Mouse (Mus musculus) CH12.LX (cell line): ENCODE measurements around the gene Cox15. TPM values are rescaled to one million over a fixed set of nuclear protein-coding genes. Genes with fewer than 3 reads are reported as not detected.
A peak's percentile ranks its signal among the peaks of the same experiment; 100 is the strongest.

Experiments used
- DNase-seq: peaks from one replicate; pipeline ENCODE4 v3.0.0-alpha.2; 2013; ENCODE audit errors: extremely low read depth
- H3K27ac ChIP-seq: 2 replicates; pipeline ENCODE4 v1.5.1; 2012; ENCODE audit warnings: low read depth, mild to moderate bottlenecking, control low read depth, moderate library complexity; ENCODE audit not compliant: insufficient read depth
- H3K27me3 ChIP-seq: replicated peaks from 2 replicates; pipeline ENCODE3; 2012; ENCODE audit warnings: inconsistent platforms
- H3K36me3 ChIP-seq, 2 experiments: replicated peaks in 1 of 2; 2 replicates each; pipeline versions ENCODE3 to v1.6.1; 2012; ENCODE audit warnings: inconsistent platforms in 1 of 2, low read length in 1 of 2, mild to moderate bottlenecking in 1 of 2, mixed read lengths in 1 of 2, moderate library complexity in 1 of 2; ENCODE audit not compliant: control insufficient read depth in 1 of 2, insufficient read depth in 1 of 2
- H3K4me1 ChIP-seq, 2 experiments: 2 replicates each; pipeline ENCODE4 v1.6.1; 2012; ENCODE audit warnings: inconsistent platforms in 1 of 2, moderate library complexity in 1 of 2; ENCODE audit not compliant: insufficient read depth in 2 of 2, control insufficient read depth in 1 of 2
- H3K4me2 ChIP-seq: 2 replicates; pipeline ENCODE4 v1.6.1; 2012; ENCODE audit warnings: low read depth, mild to moderate bottlenecking, control low read depth; ENCODE audit not compliant: poor library complexity, insufficient read depth, severe bottlenecking
- H3K4me3 ChIP-seq, 3 experiments: fragments of 150-350 bp in 1 of 3; sonication (generic) in 1 of 3; replicated peaks in 1 of 3; 2 replicates each; pipeline versions ENCODE3 to v1.5.1; 2011 to 2012; ENCODE audit warnings: low read depth in 2 of 3, low read length in 2 of 3, mild to moderate bottlenecking in 2 of 3, moderate library complexity in 2 of 3, control low read depth in 1 of 3, improper control_type of control experiment in 1 of 3, inconsistent platforms in 1 of 3, mixed read lengths in 1 of 3; ENCODE audit not compliant: poor library complexity in 1 of 3
- H3K79me2 ChIP-seq: replicated peaks from 2 replicates; pipeline ENCODE4 v1.6.1; 2012; ENCODE audit warnings: mild to moderate bottlenecking, moderate library complexity; ENCODE audit not compliant: control insufficient read depth, poor library complexity, insufficient read depth, severe bottlenecking; ENCODE audit errors: extremely low read depth
- H3K9ac ChIP-seq: 2 replicates; pipeline ENCODE4 v1.6.1; 2012; ENCODE audit warnings: low read depth, mild to moderate bottlenecking, control low read depth, moderate library complexity; ENCODE audit not compliant: insufficient read depth
- H3K9me3 ChIP-seq: replicated peaks from 2 replicates; pipeline ENCODE3; 2012; ENCODE audit warnings: low read length, inconsistent platforms, mixed read lengths
- BHLHE40 ChIP-seq: IDR thresholded peaks from 2 replicates; pipeline ENCODE4 v1.6.1; 2011; ENCODE audit warnings: mild to moderate bottlenecking, low read depth, low read length, improper control_type of control experiment
- CHD1 ChIP-seq: IDR thresholded peaks from 2 replicates; pipeline ENCODE4 v1.6.1; 2012; ENCODE audit warnings: low read depth, low read length, improper control_type of control experiment, inconsistent platforms
- CHD2 ChIP-seq: IDR thresholded peaks from 2 replicates; pipeline ENCODE4 v1.6.1; 2011; ENCODE audit warnings: low read length, improper control_type of control experiment
- CTCF ChIP-seq, 2 experiments: IDR thresholded peaks in 1 of 2; conservative IDR thresholded peaks in 1 of 2; 2 replicates each; pipeline ENCODE4 v1.5.1; 2011 to 2012; ENCODE audit warnings: low read depth in 2 of 2, low read length in 2 of 2, improper control_type of control experiment in 1 of 2, inconsistent platforms in 1 of 2, mild to moderate bottlenecking in 1 of 2, moderate library complexity in 1 of 2
- E2F4 ChIP-seq: IDR thresholded peaks from 2 replicates; pipeline ENCODE4 v1.6.1; 2011; ENCODE audit warnings: low read depth, low read length, improper control_type of control experiment; ENCODE audit not compliant: insufficient replicate concordance
- IRF4 ChIP-seq: IDR thresholded peaks from 2 replicates; pipeline ENCODE4 v1.6.1; 2014; ENCODE audit warnings: low read depth, mild to moderate bottlenecking, inconsistent platforms, low read length, improper control_type of control experiment
- MEF2A ChIP-seq: IDR thresholded peaks from 2 replicates; pipeline ENCODE4 v1.6.1; 2014; ENCODE audit warnings: low read depth, mild to moderate bottlenecking, inconsistent platforms, low read length, improper control_type of control experiment, borderline replicate concordance
- POLR2A ChIP-seq: IDR thresholded peaks from 2 replicates; pipeline ENCODE4 v1.6.1; 2011; ENCODE audit warnings: low read depth, mild to moderate bottlenecking, improper control_type of control experiment, low read length
- RAD21 ChIP-seq: IDR thresholded peaks from 2 replicates; pipeline ENCODE4 v1.6.1; 2011; ENCODE audit warnings: low read depth, mild to moderate bottlenecking, low read length, improper control_type of control experiment, moderate library complexity
- SMC3 ChIP-seq: IDR thresholded peaks from 2 replicates; pipeline ENCODE4 v1.6.1; 2011; ENCODE audit warnings: low read depth, low read length, improper control_type of control experiment
- TBP ChIP-seq: conservative IDR thresholded peaks from 2 replicates; pipeline ENCODE4 v1.6.1; 2011; ENCODE audit warnings: low read depth, low read length, improper control_type of control experiment
- USF1 ChIP-seq: IDR thresholded peaks from 2 replicates; pipeline ENCODE4 v1.6.1; 2014; ENCODE audit warnings: low read depth, mild to moderate bottlenecking, inconsistent platforms, low read length, improper control_type of control experiment
- dilution Hi-C: fragments of 300-500 bp; cut with MboI; formaldehyde crosslinking; loops from 2 replicates; pipeline ENCODE4 v1.14.3; 2020; ENCODE audit warnings: low sequenced_read_pairs; ENCODE audit not compliant: extremely low pct_unique_long_range_greater_than_20kb, extremely low pct_ligation_motif_present
- in situ Hi-C: fragments of 300-500 bp; cut with MboI; formaldehyde crosslinking; loops from 3 replicates; pipeline ENCODE4 v1.14.3; 2019; ENCODE audit warnings: low sequenced_read_pairs, low pct_ligation_motif_present, low pct_unique_long_range_greater_than_20kb, mixed read lengths
- polyA plus RNA-seq: library from polyadenylated mRNA; unstranded; fragments of >175 nt; gene quantifications from 2 replicates; pipeline ENCODE4 v1.2.1, GENCODE M21; 2012; ENCODE audit warnings: low read depth; ENCODE audit not compliant: insufficient read length
- total RNA-seq, 2 experiments: library from RNA; depleted of rRNA; stranded (reverse); fragments of 300-350 nt in 1 of 2; fragments of >200 nt in 1 of 2; gene quantifications; 2 replicates each; pipeline ENCODE4 v1.2.3; 2012 to 2014

Cox15 gene
- total and polyA plus RNA-seq, 3 experiments = 17.4 to 26.9 (median 18.1) TPM

GRCm38 (mm10) chr19:43754237-43754636 is 1.4 kb upstream of the Cox15 start:
- in situ Hi-C loops = loop anchor here (5.0 to 25.0 kb wide), 5 partner anchors 77 to 242 kb away; partner anchors contain the start of gene Got1
- H3K4me2 ChIP-seq = no peak overlapping the region
- no peak for DNase-seq
- H3K27me3 ChIP-seq = no peaks in the 10 kb centered on the region
- peaks cover 7 to 44% of the 10 kb centered on the region in 2 experiments for H3K4me1 ChIP-seq
- dilution Hi-C loops = no loop called here
- no peak for TF ChIP-seq CHD2
- no peak overlapping the region for H3K4me3 ChIP-seq
- H3K36me3 ChIP-seq = peaks cover 3 to 25% of the 10 kb centered on the region in 2 experiments
- H3K9me3 ChIP-seq = no peaks in the 10 kb centered on the region
- H3K9ac ChIP-seq = no peak overlapping the region
- no peak overlapping the region for H3K27ac ChIP-seq
- H3K79me2 ChIP-seq = peaks cover 3% of the 10 kb centered on the region; the same call in 1 of the 2 replicates

DNA sequence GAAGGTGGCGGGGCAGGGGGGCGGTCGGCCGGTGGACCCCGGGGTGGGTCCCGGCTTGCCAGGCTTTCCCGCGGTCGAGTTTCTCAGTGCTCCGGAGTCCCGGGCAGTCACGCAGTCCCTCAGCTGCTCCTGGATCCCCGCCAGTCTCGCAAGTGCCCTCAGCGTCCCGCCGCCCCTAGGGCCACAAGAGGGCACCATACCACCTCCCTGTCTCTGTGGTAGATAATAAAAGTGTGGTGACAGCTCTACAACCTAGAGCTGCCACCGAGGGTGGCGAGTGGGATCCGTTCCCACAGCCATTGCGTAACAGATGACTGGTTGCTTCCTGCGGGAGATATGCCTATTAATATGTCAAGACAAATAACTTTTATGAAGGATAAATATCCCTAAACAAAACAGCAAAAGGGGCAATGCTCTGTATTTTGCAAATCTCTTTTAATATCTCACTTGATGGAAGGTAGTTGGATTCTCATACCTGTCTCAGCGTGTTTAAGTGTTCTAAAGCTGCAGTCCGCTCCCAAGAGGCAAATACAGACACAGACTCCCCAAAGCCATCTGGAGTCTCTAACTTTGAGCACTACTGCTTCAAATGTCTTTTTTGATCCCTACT is 531 bp upstream of the Cox15 start:
- peaks cover 3% of the 10 kb centered on the region; the same call in 1 of the 2 replicates for H3K79me2 ChIP-seq
- no peaks in the 10 kb centered on the region for H3K9me3 ChIP-seq
- peak overlapping the region; percentile 66 to 97 (median 76) for H3K4me3 ChIP-seq
- in situ Hi-C loops = loop anchor here (5.0 to 25.0 kb wide), 5 partner anchors 76 to 241 kb away; partner anchors contain the start of gene Got1
- DNase-seq = peak; percentile 80
- dilution Hi-C loops = no loop called here
- peak overlapping the region; percentile 74 for H3K9ac ChIP-seq
- H3K36me3 ChIP-seq = peaks cover 7 to 31% of the 10 kb centered on the region in 2 experiments
- peak overlapping the region; percentile 80 for H3K27ac ChIP-seq
- TF ChIP-seq CTCF (conservative IDR thresholded peaks at IDR 0.05 in 1 of 2, IDR thresholded peaks at IDR 0.05 in 1 of 2; ENCODE audit: low read depth in 2 of 2, low read length in 2 of 2) (peak in 1 of 2 experiments; percentile 87; a peak in 2 of 4 replicates), RAD21 (peak; percentile 67), SMC3 (peak; percentile 76), IRF4 (no peak), BHLHE40 (no peak), TBP (no peak)
- peak overlapping the region; percentile 84 for H3K4me2 ChIP-seq
- peaks cover 7 to 44% of the 10 kb centered on the region in 2 experiments for H3K4me1 ChIP-seq
- H3K27me3 ChIP-seq = no peaks in the 10 kb centered on the region

GRCm38 (mm10) chr19:43750008-43750407 is 2.8 kb downstream of the Cox15 start:
- DNase-seq = no peak
- Histone ChIP-seq H3K4me2 (no peak overlapping the region), H3K36me3 (peaks cover 28 to 64% of the 10 kb centered on the region in 2 experiments), H3K79me2 (peaks cover 3% of the 10 kb centered on the region; the same call in 1 of the 2 replicates), H3K9ac (no peak overlapping the region), H3K27ac (no peak overlapping the region), H3K4me1 (peaks cover 7 to 24% of the 10 kb centered on the region in 2 experiments), H3K4me3 (no peak overlapping the region), H3K9me3 (no peaks in the 10 kb centered on the region), H3K27me3 (no peaks in the 10 kb centered on the region)
- TF ChIP-seq IRF4 (no peak), SMC3 (no peak), USF1 (no peak), POLR2A (no peak), MEF2A (no peak), CHD1 (no peak), RAD21 (no peak), CTCF (conservative IDR thresholded peaks at IDR 0.05 in 1 of 2, IDR thresholded peaks at IDR 0.05 in 1 of 2; ENCODE audit: low read depth in 2 of 2, low read length in 2 of 2) (no peak), E2F4 (no peak)
- dilution Hi-C loops = no loop called here
- in situ Hi-C loops = loop anchor here (5.0 to 25.0 kb wide), 5 partner anchors 73 to 238 kb away; partner anchors contain the start of gene Got1
